Mouse (Mus musculus): Measurements from ENCODE around the gene Nr0b2. TPM values are rescaled to one million over a fixed set of nuclear protein-coding genes. Genes with fewer than 3 reads are reported as not detected.

Gene Nr0b2
- polyA plus RNA-seq, 1 experiment from 2014 or later = 0.83 TPM

- WGBS = 86% methylated on average over 3 of the region's 3 CpGs
- no peak for TF ChIP-seq CTCF (IDR thresholded peaks at IDR 0.05; ENCODE audit: low read depth)
- Histone ChIP-seq H3K4me1 (replicated peaks; ENCODE audit: insufficient read depth, low read length) (no peaks in the 10 kb centered on the region), H3K4me2 (ENCODE audit: low read length) (no peak overlapping the region), H3K27ac (no peak overlapping the region), H3K4me3 (replicated peaks; ENCODE audit: low read depth, low read length) (no peak overlapping the region), H3K27me3 (ENCODE audit: insufficient read depth, low read length) (no peaks in the 10 kb centered on the region), H3K9ac (ENCODE audit: low read depth, low read length) (no peak overlapping the region), H3K36me3 (ENCODE audit: insufficient read depth, low read length) (peaks cover 61% of the 10 kb centered on the region), H3K9me3 (replicated peaks; ENCODE audit: low read length) (no peaks in the 10 kb centered on the region)
- no peak for DNase-seq (ENCODE audit: low spot score)
- ATAC-seq (replicated peaks; ENCODE audit: low FRiP score, low read depth) = no peak; the same call in 1 of the 2 replicates
These were observed 17.1 kb upstream of the Nr0b2 start for GRCm38 (mm10) chr4:133536081-133536480.

- Histone ChIP-seq H3K9me3 (replicated peaks; ENCODE audit: low read length) (no peaks in the 10 kb centered on the region), H3K36me3 (ENCODE audit: insufficient read depth, low read length) (peaks cover 59% of the 10 kb centered on the region), H3K4me3 (replicated peaks; ENCODE audit: low read depth, low read length) (no peak overlapping the region), H3K27me3 (ENCODE audit: insufficient read depth, low read length) (no peaks in the 10 kb centered on the region), H3K27ac (no peak overlapping the region), H3K4me1 (replicated peaks; ENCODE audit: insufficient read depth, low read length) (no peaks in the 10 kb centered on the region), H3K9ac (ENCODE audit: low read depth, low read length) (no peak overlapping the region), H3K4me2 (ENCODE audit: low read length) (no peak overlapping the region)
- DNase-seq (ENCODE audit: low spot score) = no peak
- no peak for ATAC-seq (replicated peaks; ENCODE audit: low FRiP score, low read depth)
- TF ChIP-seq CTCF (IDR thresholded peaks at IDR 0.05; ENCODE audit: low read depth) = no peak
- WGBS = 83% methylated on average over 5 of the region's 5 CpGs
These were observed 16.5 kb upstream of the Nr0b2 start for GRCm38 (mm10) chr4:133536652-133537051.

GRCm38 (mm10) chr4:133545272-133546231, 7.6 kb upstream of the Nr0b2 start, which contains the start of gene Nudc:
Gene Nudc (minus strand): TSS chr4:133545996.
- 0 out of 2 replicates have a peak, but pooled peaks cover 4% of the 10 kb centered on the region for H3K4me1 ChIP-seq (replicated peaks; ENCODE audit: insufficient read depth, low read length)
- H3K4me3 ChIP-seq (replicated peaks; ENCODE audit: low read depth, low read length) = peak within 1 kb of the TSS; percentile 93
- no peaks in the 10 kb centered on the region for H3K9me3 ChIP-seq (replicated peaks; ENCODE audit: low read length)
- H3K27me3 ChIP-seq (ENCODE audit: insufficient read depth, low read length) = no peaks in the 10 kb centered on the region
- H3K36me3 ChIP-seq (ENCODE audit: insufficient read depth, low read length) = peaks cover 8% of the 10 kb centered on the region; the same call in 1 of the 2 replicates
- H3K27ac ChIP-seq = peak within 1 kb of the TSS; percentile 68
- peak; percentile 99 for DNase-seq (ENCODE audit: low spot score)
- under 1% methylated on average over 68 of the region's 77 CpGs for WGBS
- H3K9ac ChIP-seq (ENCODE audit: low read depth, low read length) = peak within 1 kb of the TSS; percentile 92
- ATAC-seq (replicated peaks; ENCODE audit: low FRiP score, low read depth) = peak; percentile 98
- TF ChIP-seq CTCF (IDR thresholded peaks at IDR 0.05; ENCODE audit: low read depth) = 0 out of 2 replicates have a peak, but pooled peaks have one; percentile 8
- H3K4me2 ChIP-seq (ENCODE audit: low read length) = peak within 1 kb of the TSS; percentile 83

- DNase-seq (ENCODE audit: low spot score) = no peak
- Histone ChIP-seq H3K4me3 (replicated peaks; ENCODE audit: low read depth, low read length) (no peak overlapping the region), H3K9ac (ENCODE audit: low read depth, low read length) (no peak overlapping the region), H3K4me1 (replicated peaks; ENCODE audit: insufficient read depth, low read length) (no peaks in the 10 kb centered on the region), H3K9me3 (replicated peaks; ENCODE audit: low read length) (no peaks in the 10 kb centered on the region), H3K4me2 (ENCODE audit: low read length) (no peak overlapping the region), H3K27ac (no peak overlapping the region), H3K27me3 (ENCODE audit: insufficient read depth, low read length) (no peaks in the 10 kb centered on the region), H3K36me3 (ENCODE audit: insufficient read depth, low read length) (no peaks in the 10 kb centered on the region)
- TF ChIP-seq CTCF (IDR thresholded peaks at IDR 0.05; ENCODE audit: low read depth) = no peak
- WGBS = 58% methylated on average over 1 of the region's 1 CpGs
- no peak for ATAC-seq (replicated peaks; ENCODE audit: low FRiP score, low read depth)
These were observed 1.1 kb upstream of the Nr0b2 start for GRCm38 (mm10) chr4:133552029-133552428.

- 72% methylated on average over 19 of the region's 19 CpGs for WGBS
- DNase-seq (ENCODE audit: low spot score) = no peak
- no peak for TF ChIP-seq CTCF (IDR thresholded peaks at IDR 0.05; ENCODE audit: low read depth)
- Histone ChIP-seq H3K4me1 (replicated peaks; ENCODE audit: insufficient read depth, low read length) (no peaks in the 10 kb centered on the region), H3K36me3 (ENCODE audit: insufficient read depth, low read length) (no peaks in the 10 kb centered on the region), H3K4me3 (replicated peaks; ENCODE audit: low read depth, low read length) (no peak overlapping the region), H3K27ac (no peak overlapping the region), H3K9me3 (replicated peaks; ENCODE audit: low read length) (no peaks in the 10 kb centered on the region), H3K4me2 (ENCODE audit: low read length) (no peak overlapping the region), H3K9ac (ENCODE audit: low read depth, low read length) (no peak overlapping the region), H3K27me3 (ENCODE audit: insufficient read depth, low read length) (no peaks in the 10 kb centered on the region)
- ATAC-seq (replicated peaks; ENCODE audit: low FRiP score, low read depth) = no peak
These were observed 513 bp downstream of the Nr0b2 start for GRCm38 (mm10) chr4:133553448-133554330.
